Mouse (Mus musculus) cortical plate, adult 2 months (tissue): ENCODE results near the gene Igdcc4.

Experiments
- CTCF ChIP-seq: fragments of 200-500 bp; IDR thresholded peaks from 2 replicates; pipeline ENCODE4 v1.5.1; 2011; ENCODE audit warnings: mild to moderate bottlenecking, control low read depth, low read length; ENCODE audit not compliant: insufficient read depth; ENCODE audit errors: extremely low read depth
- POLR2A ChIP-seq: fragments of 200-500 bp; IDR thresholded peaks from 2 replicates; pipeline ENCODE4 v1.6.1; 2011; ENCODE audit warnings: mild to moderate bottlenecking, low read length, control low read depth; ENCODE audit not compliant: insufficient read depth; ENCODE audit errors: extremely low read depth

- TF ChIP-seq POLR2A = no peak
- no peak for TF ChIP-seq CTCF
These were observed 78.7 kb downstream of the Igdcc4 start for GRCm38 (mm10) chr9:65179817-65180624.
